Mouse (Mus musculus): ENCODE data around the gene St3gal4. TPM values are rescaled to one million over a fixed set of nuclear protein-coding genes. Genes with fewer than 3 reads are reported as not detected.
A peak's percentile ranks its signal among the peaks of the same experiment; 100 is the strongest.

St3gal4 gene
- total and polyA plus RNA-seq, 2 experiments from 2014 or later = 19.6 to 29.8 TPM

DNA sequence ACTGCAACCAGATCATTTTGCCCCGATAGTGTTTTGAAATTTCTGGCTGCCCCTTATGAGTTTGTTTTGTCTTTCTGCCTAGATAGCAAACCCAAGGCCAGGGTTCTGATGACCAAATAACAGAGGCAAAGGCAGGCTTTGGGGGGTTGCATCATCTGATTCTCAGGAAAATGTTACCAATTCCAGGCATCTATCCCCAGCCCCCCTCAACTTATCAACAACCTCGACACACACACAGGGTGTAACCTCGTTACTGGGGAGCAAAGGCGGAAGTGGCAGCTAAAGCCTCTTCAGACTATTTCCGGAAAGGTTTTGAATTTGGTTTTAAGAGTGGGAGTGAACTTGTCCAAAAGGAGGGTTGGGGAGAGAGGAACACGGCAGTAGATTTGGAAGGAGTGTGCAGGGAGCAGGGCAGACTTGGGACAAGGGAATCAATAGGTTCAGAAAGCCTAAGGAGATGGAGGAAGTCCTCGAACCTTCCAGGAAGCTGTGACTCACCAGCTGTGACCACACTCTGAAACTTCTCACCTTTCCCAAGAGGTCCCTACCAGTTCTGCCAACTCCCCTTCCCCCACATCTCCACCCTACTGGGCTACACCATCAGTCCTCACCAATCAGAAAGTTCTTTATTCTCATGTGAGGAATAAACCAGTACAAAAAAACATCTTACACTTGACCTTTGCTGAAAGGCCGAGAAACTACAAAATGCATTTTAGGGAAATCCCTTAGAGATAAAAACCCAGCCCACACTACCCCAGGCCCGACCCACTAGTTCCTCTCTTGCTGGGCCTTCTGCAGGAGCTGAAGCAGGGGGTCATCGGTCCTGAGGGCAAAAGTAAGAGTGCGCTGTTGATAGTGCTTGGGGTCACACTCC, 5.0 kb upstream of the St3gal4 start:
- peaks cover 14% of the 10 kb centered on the region; the same call in 1 of the 2 replicates for H3K36me3 ChIP-seq (ENCODE audit: insufficient read depth, low read length)
- no peak overlapping the region for H3K4me3 ChIP-seq (ENCODE audit: low read depth, low read length)
- no peak for ATAC-seq (ENCODE audit: low FRiP score)

DNA sequence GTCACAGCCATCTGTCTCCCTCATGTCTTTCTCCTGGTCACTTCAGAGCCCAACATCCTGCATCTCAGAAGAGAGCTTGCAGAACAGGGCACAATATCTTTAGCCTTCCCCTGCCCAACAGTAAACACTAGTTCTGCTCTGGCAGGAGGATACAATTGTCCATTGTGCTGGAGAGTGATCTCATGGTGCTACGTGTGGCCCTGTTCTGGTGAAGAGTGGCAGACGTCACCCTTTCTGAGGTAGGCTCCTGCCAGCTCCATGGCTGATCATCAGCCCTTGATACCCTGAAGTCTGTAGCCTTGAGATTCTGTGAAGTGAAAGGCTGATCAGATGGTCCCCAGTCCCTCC, 4.4 kb upstream of the St3gal4 start:
- Histone ChIP-seq H3K9ac (replicated peaks; ENCODE audit: low read length, poor library complexity, severe bottlenecking) (no peak overlapping the region), H3K9me3 (ENCODE audit: low read length) (no peaks in the 10 kb centered on the region), H3K27ac (ENCODE audit: low read depth, low read length) (no peak overlapping the region), H3K4me3 (ENCODE audit: low read depth, low read length) (no peak overlapping the region), H3K4me2 (ENCODE audit: low read depth, low read length, poor library complexity, severe bottlenecking) (no peak overlapping the region), H3K4me1 (ENCODE audit: insufficient read depth, low read length) (no peaks in the 10 kb centered on the region), H3K36me3 (ENCODE audit: insufficient read depth, low read length) (peaks cover 9% of the 10 kb centered on the region; the same call in 1 of the 2 replicates), H3K27me3 (ENCODE audit: insufficient read depth, low read length) (no peaks in the 10 kb centered on the region)
- TF ChIP-seq CTCF (IDR thresholded peaks at IDR 0.05) = no peak
- ATAC-seq (ENCODE audit: low FRiP score) = no peak
- 77% methylated on average over 2 of the region's 2 CpGs for WGBS
- no peak for DNase-seq (ENCODE audit: low spot score)

More for the DNA sequence above, 5.0 kb upstream of the St3gal4 start:
- H3K4me2 ChIP-seq (ENCODE audit: low read depth, low read length, poor library complexity, severe bottlenecking) = no peak overlapping the region
- 87% methylated on average over 11 of the region's 11 CpGs for WGBS
- no peaks in the 10 kb centered on the region for H3K27me3 ChIP-seq (ENCODE audit: insufficient read depth, low read length)
- no peak overlapping the region for H3K9ac ChIP-seq (replicated peaks; ENCODE audit: low read length, poor library complexity, severe bottlenecking)
- DNase-seq (ENCODE audit: low spot score) = no peak
- no peaks in the 10 kb centered on the region for H3K4me1 ChIP-seq (ENCODE audit: insufficient read depth, low read length)
- TF ChIP-seq CTCF (IDR thresholded peaks at IDR 0.05) = no peak
- no peaks in the 10 kb centered on the region for H3K9me3 ChIP-seq (ENCODE audit: low read length)
- no peak overlapping the region for H3K27ac ChIP-seq (ENCODE audit: low read depth, low read length)

DNA sequence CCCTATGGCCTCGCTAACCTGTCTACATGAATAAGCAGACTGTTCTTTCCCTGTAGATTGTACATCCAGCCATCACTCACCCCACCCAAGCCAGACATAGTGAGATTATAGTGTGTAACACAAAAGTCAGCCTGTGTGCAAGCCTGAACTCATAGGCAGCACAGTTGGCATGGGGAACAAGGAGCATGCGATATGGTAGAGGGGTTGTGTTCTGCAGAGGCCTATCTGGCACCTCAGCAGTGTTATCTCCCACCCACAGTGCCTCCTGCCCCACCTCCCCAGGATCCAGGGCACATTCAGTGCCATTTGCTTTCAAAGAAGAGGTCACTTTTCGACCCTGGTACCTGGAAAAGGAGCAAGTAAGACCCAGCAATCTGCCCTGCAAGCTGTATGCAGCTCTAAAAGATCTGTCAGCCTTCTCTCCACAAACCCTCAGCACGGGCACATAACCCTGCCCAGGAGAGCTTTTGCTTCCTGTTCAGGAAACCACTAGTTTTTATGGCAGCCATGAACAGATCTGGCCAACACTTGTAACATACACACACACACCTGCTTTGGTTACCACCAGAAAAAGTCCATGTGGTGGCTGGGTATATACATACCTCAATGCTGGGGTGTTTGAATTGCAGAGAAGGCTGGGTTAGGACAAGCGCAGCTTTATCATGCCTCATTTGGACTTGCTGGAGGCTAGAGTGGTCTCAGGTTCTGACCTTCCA, 3.6 kb upstream of the St3gal4 start:
- H3K36me3 ChIP-seq (ENCODE audit: insufficient read depth, low read length) = peaks cover 9% of the 10 kb centered on the region; the same call in 1 of the 2 replicates
- WGBS = 83% methylated on average over 5 of the region's 5 CpGs
- no peaks in the 10 kb centered on the region for H3K27me3 ChIP-seq (ENCODE audit: insufficient read depth, low read length)
- no peak for TF ChIP-seq CTCF (IDR thresholded peaks at IDR 0.05)
- H3K4me2 ChIP-seq (ENCODE audit: low read depth, low read length, poor library complexity, severe bottlenecking) = no peak overlapping the region
- H3K4me1 ChIP-seq (ENCODE audit: insufficient read depth, low read length) = no peaks in the 10 kb centered on the region
- no peak overlapping the region for H3K4me3 ChIP-seq (ENCODE audit: low read depth, low read length)
- ATAC-seq (ENCODE audit: low FRiP score) (no peak), DNase-seq (ENCODE audit: low spot score) (no peak)
- no peak overlapping the region for H3K27ac ChIP-seq (ENCODE audit: low read depth, low read length)
- H3K9ac ChIP-seq (replicated peaks; ENCODE audit: low read length, poor library complexity, severe bottlenecking) = no peak overlapping the region
- H3K9me3 ChIP-seq (ENCODE audit: low read length) = no peaks in the 10 kb centered on the region

DNA sequence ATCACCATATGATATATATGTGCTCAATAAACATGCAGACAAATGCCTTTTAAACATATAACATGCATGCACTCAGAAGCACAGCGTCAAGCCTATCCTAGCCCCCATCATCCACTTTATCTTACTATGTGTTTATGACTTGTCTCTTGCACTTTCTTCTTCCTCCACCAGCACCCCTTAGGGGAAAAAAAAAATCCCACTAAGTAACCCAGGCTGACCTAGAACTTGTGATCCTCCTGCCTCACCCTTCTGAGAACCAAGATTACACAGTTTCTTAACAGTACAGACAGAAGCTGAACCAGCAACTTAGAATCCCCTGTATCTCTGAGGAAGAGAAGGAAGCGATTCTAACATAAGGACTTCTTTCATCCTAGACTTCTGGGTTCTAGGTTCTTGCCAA, 505 bp downstream of the St3gal4 start:
- H3K4me2 ChIP-seq (ENCODE audit: low read depth, low read length, poor library complexity, severe bottlenecking) = no peak overlapping the region
- H3K4me3 ChIP-seq (ENCODE audit: low read depth, low read length) = no peak overlapping the region
- DNase-seq (ENCODE audit: low spot score) (no peak), ATAC-seq (ENCODE audit: low FRiP score) (no peak)
- H3K27me3 ChIP-seq (ENCODE audit: insufficient read depth, low read length) = no peaks in the 10 kb centered on the region
- peaks cover 2% of the 10 kb centered on the region; the same call in 1 of the 2 replicates for H3K36me3 ChIP-seq (ENCODE audit: insufficient read depth, low read length)
- no peak overlapping the region for H3K27ac ChIP-seq (ENCODE audit: low read depth, low read length)
- 92% methylated on average over 2 of the region's 2 CpGs for WGBS
- no peak overlapping the region for H3K9ac ChIP-seq (replicated peaks; ENCODE audit: low read length, poor library complexity, severe bottlenecking)
- TF ChIP-seq CTCF (IDR thresholded peaks at IDR 0.05) = no peak
- H3K4me1 ChIP-seq (ENCODE audit: insufficient read depth, low read length) = peaks cover 6% of the 10 kb centered on the region
- no peaks in the 10 kb centered on the region for H3K9me3 ChIP-seq (ENCODE audit: low read length)

DNA sequence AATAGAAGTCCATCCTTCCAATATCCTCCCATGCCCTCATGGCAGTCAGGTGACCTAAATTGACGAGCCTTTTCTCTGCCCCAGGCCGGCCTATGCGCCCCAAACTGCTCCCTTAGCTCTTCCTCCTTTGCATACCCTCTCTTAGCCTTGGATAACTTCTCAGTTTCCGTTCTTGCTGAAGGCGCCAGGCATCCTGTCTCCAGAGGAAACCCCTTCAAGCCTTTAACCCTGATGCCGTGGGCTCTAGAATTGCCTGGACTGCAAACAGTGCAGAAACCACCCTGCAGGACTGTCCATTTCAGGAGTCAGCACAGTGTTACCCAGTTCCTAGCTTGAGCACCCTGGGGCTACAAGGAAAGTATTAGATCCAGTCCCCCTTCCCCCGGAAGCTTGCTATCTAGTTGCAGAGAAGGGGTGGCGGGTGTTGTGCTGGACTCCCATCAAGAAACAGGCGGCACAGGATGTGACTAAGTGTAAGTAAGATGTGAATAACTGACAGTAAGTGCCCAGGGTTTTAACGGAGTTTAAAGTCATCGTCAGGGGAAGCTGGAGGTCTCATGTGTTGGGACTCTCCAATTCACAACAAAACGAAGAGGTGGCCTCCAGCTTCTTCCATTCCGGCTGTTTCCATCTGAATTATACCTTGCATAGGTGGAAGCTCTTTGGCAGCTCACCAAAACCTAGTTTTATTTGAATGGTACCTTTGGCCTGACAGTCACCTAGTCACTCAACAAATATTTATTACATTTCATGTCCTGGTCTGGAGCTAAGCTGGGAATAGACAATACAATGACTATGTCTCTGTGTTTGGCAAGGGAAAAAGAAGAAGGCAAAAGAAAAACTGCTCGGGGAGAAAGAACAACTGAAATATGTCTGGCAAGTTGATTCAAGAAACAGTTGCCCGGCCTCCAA, 1.4 kb downstream of the St3gal4 start:
- peaks cover 6% of the 10 kb centered on the region for H3K4me1 ChIP-seq (ENCODE audit: insufficient read depth, low read length)
- H3K9ac ChIP-seq (replicated peaks; ENCODE audit: low read length, poor library complexity, severe bottlenecking) = peak overlapping the region; percentile 71
- no peaks in the 10 kb centered on the region for H3K27me3 ChIP-seq (ENCODE audit: insufficient read depth, low read length)
- peak overlapping the region; percentile 80 for H3K4me3 ChIP-seq (ENCODE audit: low read depth, low read length)
- TF ChIP-seq CTCF (IDR thresholded peaks at IDR 0.05) = no peak
- no peaks in the 10 kb centered on the region for H3K9me3 ChIP-seq (ENCODE audit: low read length)
- H3K4me2 ChIP-seq (ENCODE audit: low read depth, low read length, poor library complexity, severe bottlenecking) = peak overlapping the region; percentile 86
- H3K27ac ChIP-seq (ENCODE audit: low read depth, low read length) = peak overlapping the region; percentile 73
- peak; percentile 20; the same call in 1 of the 2 replicates for ATAC-seq (ENCODE audit: low FRiP score)
- DNase-seq (ENCODE audit: low spot score) = no peak
- WGBS = 31% methylated on average over 15 of the region's 15 CpGs
- H3K36me3 ChIP-seq (ENCODE audit: insufficient read depth, low read length) = no peaks in the 10 kb centered on the region
